Mouse (Mus musculus): ENCODE data around the gene Cacna2d1. TPM values are rescaled to one million over a fixed set of nuclear protein-coding genes. Genes with fewer than 3 reads are reported as not detected.

Cacna2d1 gene
- polyA plus RNA-seq, 3 experiments from 2014 or later, result not detected

DNA sequence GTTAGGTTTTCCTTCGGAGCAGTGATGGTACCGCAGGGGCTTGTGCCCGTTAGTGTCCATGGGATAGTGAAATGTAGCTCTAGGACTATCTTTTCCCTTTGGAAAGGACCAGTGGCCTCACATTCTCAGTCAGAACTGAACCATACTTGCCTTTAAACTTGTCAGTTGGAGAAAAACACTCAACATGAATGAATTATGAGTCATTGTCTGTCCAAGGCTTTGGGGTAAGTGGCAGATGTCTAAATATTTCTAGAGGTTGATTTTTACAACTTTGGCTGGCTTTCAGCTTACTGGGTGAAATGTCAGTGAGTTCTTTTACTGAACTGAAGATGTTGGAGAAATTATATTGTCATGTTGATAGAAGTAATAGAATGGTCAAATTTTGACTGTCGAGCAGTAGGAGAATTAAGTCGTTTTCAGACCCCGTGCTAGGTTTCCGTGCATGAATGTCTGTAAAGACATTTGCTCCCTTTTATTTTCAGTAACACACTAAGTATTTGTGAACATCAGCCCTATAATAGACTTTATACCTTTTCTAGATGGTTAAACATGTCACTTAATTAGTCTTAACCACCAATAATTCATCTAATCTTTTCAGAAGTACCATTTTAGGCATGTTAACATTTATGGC lies 50.9 kb downstream of the Cacna2d1 start:
- no peak for ATAC-seq

- ATAC-seq, result no peak
Observed at GRCm38 (mm10) chr5:15985901-15986300, 51.4 kb downstream of the Cacna2d1 start.

- ATAC-seq, result no peak
Observed at GRCm38 (mm10) chr5:15991428-15992139, 57.1 kb downstream of the Cacna2d1 start.

DNA sequence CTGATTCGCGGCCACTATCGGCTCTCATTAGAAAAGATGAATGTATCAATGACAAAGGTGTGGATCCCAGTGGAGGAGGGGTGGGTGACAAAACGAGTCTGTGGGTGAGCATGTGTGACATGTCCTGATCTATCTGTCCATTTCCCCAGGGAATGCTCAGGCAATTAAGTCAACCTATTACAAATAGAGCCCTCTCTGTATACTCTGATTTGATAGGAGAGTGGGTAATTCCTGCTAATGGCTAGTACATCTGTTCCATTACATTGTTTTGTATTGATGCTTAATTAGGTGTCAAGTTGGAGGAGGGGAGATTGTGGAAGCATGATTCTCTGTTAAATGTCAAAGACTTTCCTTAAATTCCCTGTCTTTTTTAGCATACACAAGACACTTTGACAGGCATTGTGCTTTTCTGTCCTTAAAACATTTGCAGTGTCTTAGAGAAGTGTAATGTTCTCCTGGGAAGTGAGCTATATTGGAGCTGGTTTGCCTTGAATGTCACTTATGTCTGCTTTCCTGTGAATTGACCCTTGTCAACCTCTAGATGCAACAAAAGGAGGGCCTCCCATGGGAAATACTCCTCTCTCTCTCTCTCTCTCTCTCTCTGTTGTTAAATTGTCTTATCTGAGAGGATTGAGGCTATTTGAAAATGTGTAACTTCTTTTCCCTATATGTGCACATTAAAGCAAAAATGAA lies 58.9 kb downstream of the Cacna2d1 start:
- ATAC-seq, result no peak

DNA sequence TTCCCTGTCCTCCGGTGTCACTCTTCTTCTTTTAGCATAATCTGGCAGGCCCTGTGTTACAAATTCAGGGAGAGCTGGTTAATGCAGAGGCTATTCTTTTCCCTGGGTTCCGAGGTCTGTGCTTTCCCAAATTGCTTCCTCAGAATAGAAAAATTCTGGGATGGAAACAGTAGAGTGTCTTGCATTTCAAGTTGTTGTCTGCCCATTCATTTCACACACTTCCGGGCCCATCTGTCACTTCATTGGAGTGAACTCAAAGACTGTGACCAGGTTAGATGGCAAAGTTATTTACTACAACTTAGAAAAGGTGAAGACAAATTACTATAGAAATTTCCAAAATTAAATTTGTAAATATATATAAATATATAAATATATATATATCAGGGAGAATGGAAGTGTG lies 62.7 kb downstream of the Cacna2d1 start:
- no peak for ATAC-seq

- ATAC-seq, result no peak
Observed at GRCm38 (mm10) chr5:15997769-15998168, 63.3 kb downstream of the Cacna2d1 start.

- ATAC-seq, result no peak
Observed at GRCm38 (mm10) chr5:16000917-16001316, 66.4 kb downstream of the Cacna2d1 start.

DNA sequence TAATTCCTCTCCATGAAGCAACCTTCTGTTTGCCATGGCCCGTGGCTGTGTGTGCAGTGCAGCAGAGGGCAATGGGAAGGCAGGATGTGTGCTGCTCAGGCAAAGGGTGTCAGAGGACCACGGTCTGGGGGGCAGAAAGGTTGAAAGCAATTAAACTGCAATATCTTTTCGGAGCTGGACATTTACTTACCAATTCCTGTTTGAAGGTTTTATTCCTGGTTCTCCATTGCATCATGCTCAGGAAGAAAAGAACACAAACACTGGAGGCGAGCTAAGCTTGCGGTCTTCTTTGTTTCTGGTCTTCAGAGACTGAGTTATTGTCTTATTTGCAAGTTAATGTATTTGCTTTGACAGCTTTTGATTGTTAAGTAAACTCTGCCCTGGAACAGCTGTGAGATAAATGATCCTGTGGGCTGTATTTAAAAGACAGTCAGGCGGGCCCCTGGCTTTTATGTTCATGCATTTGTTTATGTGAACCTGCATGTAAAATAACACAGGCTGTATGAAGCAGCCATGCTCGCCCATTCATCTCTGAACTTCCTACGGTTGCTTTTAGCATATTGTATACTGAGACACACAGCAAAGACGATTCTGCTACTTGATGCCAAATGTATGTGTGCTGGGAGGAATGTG lies 68.1 kb downstream of the Cacna2d1 start:
- ATAC-seq, result no peak

DNA sequence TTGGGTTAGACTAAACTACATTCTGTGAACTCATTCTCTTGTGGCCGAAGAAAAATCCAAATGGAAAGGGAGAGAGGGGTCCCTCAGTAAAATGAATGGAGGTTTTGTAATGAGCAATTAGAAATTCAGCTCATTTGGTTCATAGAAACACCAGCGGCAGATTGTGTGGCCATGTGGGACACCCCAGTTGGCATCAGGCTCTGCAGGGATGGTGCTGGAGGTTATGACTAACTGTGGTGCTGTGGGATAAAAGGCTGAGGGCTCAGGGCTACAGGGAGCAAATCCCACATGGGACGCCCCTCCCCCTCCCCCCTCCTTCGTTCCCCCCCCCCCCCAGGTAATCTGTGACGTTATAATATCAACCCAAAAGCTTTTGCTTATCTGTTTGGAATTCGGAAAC lies 69.8 kb downstream of the Cacna2d1 start:
- no peak for ATAC-seq

- ATAC-seq, result no peak
Observed at GRCm38 (mm10) chr5:16006964-16007363, 72.5 kb downstream of the Cacna2d1 start.

GRCm38 (mm10) chr5:16013649-16014048 lies 79.2 kb downstream of the Cacna2d1 start:
- no peak for ATAC-seq

DNA sequence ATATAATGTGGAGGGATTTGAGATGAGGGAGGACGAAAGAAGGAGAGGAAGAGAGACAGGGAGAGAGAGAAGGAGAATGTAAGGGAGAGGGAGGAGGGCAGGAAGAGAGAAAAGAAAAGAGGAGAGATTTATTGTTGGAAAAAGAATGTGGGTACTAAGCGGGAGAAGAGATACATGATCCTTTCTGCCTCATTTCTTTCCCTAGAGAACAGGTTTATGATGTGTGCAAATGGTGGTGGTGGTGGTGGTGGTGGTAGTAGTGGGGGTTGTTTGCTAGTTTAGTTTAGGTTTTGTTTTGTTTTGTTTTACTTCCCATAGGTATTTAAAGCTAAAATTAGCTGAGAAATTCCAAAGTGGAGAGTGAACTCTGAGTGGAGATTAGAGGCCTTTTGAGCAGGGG lies 79.9 kb downstream of the Cacna2d1 start:
- no peak for ATAC-seq

DNA sequence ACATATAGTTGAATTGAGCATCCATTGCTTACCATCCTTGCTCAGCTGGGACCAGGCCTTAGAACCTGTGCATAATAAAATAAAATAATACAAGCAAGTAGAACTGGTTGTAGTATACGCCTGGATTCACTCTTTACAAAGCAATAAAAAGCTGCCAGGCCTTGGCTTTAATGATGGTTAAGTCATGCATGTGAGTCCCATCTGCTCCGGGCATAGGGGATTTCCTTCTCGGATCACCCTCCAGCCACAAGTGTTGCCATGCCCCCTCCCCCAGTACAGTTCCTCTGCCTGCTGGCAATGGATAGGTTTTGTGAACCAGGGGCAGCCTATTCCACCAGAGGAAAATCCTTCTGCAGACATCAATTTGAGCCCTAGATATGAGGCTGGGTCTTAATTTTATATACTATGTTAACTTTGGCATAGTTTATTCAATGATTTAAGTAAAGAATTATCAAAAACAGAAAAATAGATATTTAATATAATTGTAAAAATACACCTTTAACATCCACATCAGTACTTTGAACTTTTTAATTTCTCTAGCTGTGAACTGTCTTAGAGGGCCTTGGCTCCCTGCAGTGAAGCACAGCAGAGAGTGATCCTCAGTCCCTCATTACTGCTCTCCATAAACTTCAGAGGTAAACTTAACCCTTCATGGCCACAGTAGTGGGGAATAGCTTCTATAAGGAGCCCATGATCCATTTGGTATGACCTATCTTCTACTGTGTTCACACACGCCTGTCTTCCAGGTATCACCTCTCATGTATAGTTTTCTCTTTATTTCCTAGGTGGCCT lies 90.3 kb downstream of the Cacna2d1 start:
- no peak for ATAC-seq

GRCm38 (mm10) chr5:16028881-16029280 lies 94.4 kb downstream of the Cacna2d1 start:
- ATAC-seq, result no peak

DNA sequence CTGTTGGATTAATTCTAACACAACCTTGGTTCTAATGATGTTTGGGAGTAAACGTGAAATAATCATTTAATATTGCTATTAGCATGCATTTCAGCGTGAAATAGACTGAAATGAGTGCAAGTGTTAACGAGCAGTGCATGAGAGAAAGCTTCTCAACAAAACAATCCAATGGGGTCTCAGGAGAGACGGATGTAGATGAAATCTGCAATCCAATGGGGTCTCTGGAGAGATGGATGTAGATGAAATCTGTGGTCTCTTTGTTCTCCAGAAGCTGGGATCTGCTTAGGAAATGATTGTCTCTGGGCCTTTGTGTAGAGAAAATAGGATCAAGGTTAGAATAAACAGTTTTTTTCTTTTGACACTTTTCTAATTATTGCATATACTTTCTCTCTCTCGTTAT lies 95.0 kb downstream of the Cacna2d1 start:
- no peak for ATAC-seq

- no peak for ATAC-seq
Observed at GRCm38 (mm10) chr5:16033569-16033968, 99.1 kb downstream of the Cacna2d1 start.

- ATAC-seq, result no peak
Observed at GRCm38 (mm10) chr5:16035259-16035658, 100.8 kb downstream of the Cacna2d1 start.

DNA sequence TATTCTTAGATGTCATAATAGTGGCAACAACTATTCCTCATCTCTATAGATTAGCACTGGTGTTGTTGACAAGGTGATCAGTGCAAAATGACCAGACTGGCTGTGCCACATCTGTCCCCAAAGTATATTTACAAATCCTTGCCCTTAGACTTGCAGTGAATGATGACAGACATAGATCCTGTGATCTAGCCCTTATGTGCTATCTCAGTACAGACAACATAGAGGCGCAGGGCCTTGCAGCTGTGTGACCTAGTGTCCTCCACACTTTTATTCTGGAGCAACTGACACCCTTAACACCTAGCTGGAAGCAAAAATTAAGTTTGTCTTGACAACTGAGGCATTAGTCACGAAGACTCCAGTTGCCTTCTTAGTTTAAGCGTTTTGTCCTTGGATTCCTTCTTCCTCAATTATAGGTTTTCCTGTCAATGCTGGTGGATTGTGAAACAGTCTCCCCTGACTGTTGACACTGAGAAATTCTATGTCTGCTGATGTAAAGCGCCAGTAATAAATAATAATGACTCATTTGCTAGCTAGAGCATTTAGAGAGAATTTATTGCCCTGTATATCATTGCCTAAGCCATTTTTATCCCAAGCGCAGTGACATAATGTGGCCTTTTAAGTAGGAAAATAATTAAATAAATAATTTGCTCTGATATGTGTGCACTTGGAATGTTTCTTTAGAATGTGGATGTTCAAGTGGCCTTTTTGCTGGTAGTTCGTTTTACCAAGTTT lies 110.8 kb downstream of the Cacna2d1 start:
- ATAC-seq, result no peak

DNA sequence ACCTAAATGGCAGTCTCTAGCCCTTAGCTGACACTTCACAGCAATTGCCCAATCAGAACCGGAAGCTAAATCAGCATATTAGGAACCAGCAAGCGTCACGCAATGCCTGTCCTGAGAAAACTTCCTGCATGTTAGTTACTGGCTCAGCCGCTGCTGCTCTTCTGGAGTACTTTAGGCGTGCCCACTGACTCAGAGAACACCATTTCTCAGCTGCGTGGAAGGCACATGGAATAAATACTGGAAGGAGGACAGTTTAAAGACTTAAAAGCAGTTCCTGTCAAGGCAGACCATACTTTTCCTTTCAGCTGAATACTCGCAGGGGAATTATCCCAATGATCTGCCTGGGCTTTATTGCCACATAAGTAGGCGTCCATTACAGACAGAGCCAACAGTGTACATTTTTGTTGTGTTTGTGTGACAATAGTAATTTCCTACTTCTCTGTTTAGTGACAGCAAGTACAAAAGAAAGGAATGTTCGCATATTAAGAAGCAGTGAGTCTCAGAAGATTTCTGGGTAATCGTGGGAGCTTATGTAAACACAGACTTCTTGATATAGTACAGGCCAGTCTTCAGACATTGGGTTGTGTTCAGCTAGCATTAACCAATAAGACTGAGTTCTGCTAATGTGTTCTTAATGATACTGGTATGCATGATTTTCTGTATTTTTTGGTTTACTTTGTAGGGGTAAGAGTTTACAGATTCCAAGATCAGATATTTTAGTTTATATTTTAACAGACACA lies 113.1 kb downstream of the Cacna2d1 start:
- ATAC-seq, result no peak

DNA sequence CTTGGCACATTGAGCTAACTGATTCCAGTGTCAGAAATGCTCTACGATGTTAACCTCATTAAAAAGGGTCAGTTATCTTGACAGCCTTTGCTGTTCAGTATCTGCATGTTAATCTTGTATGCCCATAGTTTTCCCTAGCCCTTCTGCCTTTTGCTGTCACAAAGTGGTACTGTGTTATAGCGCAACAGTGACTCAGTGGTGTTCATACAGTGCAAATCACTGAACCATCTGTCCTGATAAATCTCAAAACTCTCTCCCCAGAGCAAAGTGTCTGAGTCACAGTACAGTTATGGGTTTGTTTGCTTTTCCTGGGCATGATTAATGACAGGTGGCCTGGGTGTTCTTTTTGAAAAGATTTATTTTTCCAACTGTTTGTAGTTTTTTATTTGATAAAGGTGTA lies 122.3 kb downstream of the Cacna2d1 start:
- ATAC-seq, result no peak

- no peak for ATAC-seq
Observed at GRCm38 (mm10) chr5:16062773-16063172, 128.3 kb downstream of the Cacna2d1 start.
